ENCODE assay signal across 8 mouse cellular contexts in the genomic region with DNA sequence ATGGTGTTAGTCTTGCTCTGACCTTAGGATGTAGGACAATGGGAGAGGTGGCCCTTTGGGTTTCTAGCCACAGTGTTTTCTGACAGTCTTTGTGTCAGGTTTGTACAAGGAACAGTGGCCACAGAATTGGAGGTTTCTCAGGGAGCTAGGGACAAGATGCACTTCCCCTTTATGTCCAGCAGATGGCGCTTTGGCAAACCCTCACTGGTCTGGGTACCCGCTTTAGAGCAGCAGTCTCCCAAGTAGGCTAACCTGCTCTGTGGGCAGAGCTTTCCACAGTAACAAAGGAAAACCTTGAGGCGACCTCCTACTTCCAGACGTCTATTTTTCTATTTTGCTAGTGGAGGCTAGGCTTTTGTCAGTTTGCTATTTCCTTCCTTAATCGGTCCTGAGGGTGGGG. TPM values are rescaled to one million over a fixed set of nuclear protein-coding genes. Genes with fewer than 3 reads are reported as not detected.
DNase-seq lines count a peak whose midpoint lies in the region; ATAC-seq and TF ChIP-seq lines count a peak whose summit lies in the region.
"Had no signal": no experiment of that assay in that cellular context is flagged by ENCODE, and none has a peak within 500 bp of the region (broad histone marks: within the 10 kb centered on the region; RNA-seq: fewer than 3 reads in every experiment).

No protein-coding gene starts in this region.

- H3K27ac ChIP-seq in MEL (ENCODE audit: control insufficient read depth, low read depth, low read length): no peak overlapping the region
- H3K27ac ChIP-seq in bone marrow macrophage, adult 2 months (ENCODE audit: insufficient read depth, low read depth, low read length): no peak overlapping the region
- H3K27ac ChIP-seq in embryonic facial prominence, embryonic 14.5 days (replicated peaks; ENCODE audit: low read depth, low read length): no peak overlapping the region
- H3K27ac ChIP-seq in layer of hippocampus, adult 2 months: peak overlapping the region; percentile 55; the same call in 1 of the 2 replicates

- peak; percentile 25 for TF ChIP-seq RAD21 in MEL (IDR thresholded peaks at IDR 0.05; ENCODE audit: low read depth, low read length)

- TF ChIP-seq EP300 in MEL (IDR thresholded peaks at IDR 0.05; ENCODE audit: low read depth in 1 of 2, low read length in 2 of 2): no peak

- no peak overlapping the region for H3K4me2 ChIP-seq in embryonic facial prominence, embryonic 14.5 days (ENCODE audit: low read depth, low read length)

- H3K4me1 ChIP-seq in MEL (ENCODE audit: control insufficient read depth in 1 of 2, insufficient read depth in 2 of 2, low read length in 2 of 2): no peaks in the 10 kb centered on the region
- H3K4me1 ChIP-seq in bone marrow macrophage, adult 2 months (ENCODE audit: control insufficient read depth, insufficient read depth, low read length): no peaks in the 10 kb centered on the region
- H3K4me1 ChIP-seq in embryonic facial prominence, embryonic 14.5 days (ENCODE audit: control insufficient read depth, insufficient read depth, low read length): no peaks in the 10 kb centered on the region
- H3K4me1 ChIP-seq: megakaryocyte, embryonic 14.5 days had no signal

- H3K36me3 ChIP-seq in MEL (ENCODE audit: control insufficient read depth in 1 of 2, insufficient read depth in 2 of 2, low read length in 2 of 2): no peaks in the 10 kb centered on the region
- H3K36me3 ChIP-seq in embryonic facial prominence, embryonic 14.5 days (ENCODE audit: control insufficient read depth, insufficient read depth, low read length): no peaks in the 10 kb centered on the region

- H3K27me3 ChIP-seq in MEL (ENCODE audit: control insufficient read depth in 1 of 2, insufficient read depth in 2 of 2, low read length in 2 of 2): no peaks in the 10 kb centered on the region
- H3K27me3 ChIP-seq in embryonic facial prominence, embryonic 14.5 days (replicated peaks; ENCODE audit: control insufficient read depth, insufficient read depth, low read length): no peaks in the 10 kb centered on the region; the same call in 1 of the 2 replicates

- DNase-seq in MEL (ENCODE audit: low read depth, low spot score): peak; percentile 42
- DNase-seq in embryonic facial prominence, embryonic 14.5 days (ENCODE audit: low spot score): peak; percentile 62
- peak; percentile 73 to 75 for DNase-seq in layer of hippocampus, adult 2 months (ENCODE audit: low spot score in 2 of 2)
- DNase-seq in lung, postnatal 25 days (ENCODE audit: low spot score): peak; percentile 51
- peak; percentile 83 for DNase-seq in right cerebral cortex, postnatal 10 days (ENCODE audit: low spot score in 2 of 2)

- H3K9me3 ChIP-seq in MEL (replicated peaks; ENCODE audit: insufficient read depth, low read length): no peaks in the 10 kb centered on the region
- no peaks in the 10 kb centered on the region for H3K9me3 ChIP-seq in embryonic facial prominence, embryonic 14.5 days (ENCODE audit: control insufficient read depth, low read length)
- H3K9me3 ChIP-seq: megakaryocyte, embryonic 14.5 days had no signal

- H3K4me3 ChIP-seq in MEL (ENCODE audit: control insufficient read depth in 1 of 2, insufficient read depth in 1 of 2, low read depth in 2 of 2, low read length in 2 of 2): no peak overlapping the region
- H3K4me3 ChIP-seq in bone marrow macrophage, adult 2 months (ENCODE audit: insufficient read depth, low read length): no peak overlapping the region
- H3K4me3 ChIP-seq in embryonic facial prominence, embryonic 14.5 days (ENCODE audit: low read depth, low read length): no peak overlapping the region
- H3K4me3 ChIP-seq in layer of hippocampus, adult 2 months: no peak overlapping the region
- H3K4me3 ChIP-seq: megakaryocyte, embryonic 14.5 days had no signal

- ATAC-seq in embryonic facial prominence, embryonic 14.5 days (ENCODE audit: low read depth): peak; percentile 72
- ATAC-seq in hematopoietic stem cell, adult 5-6 weeks (replicated peaks in 1 of 2; ENCODE audit: insufficient read depth in 1 of 2, low FRiP score in 2 of 2, low TSS enrichment in 1 of 2, low read depth in 1 of 2, poor library complexity in 2 of 2, severe bottlenecking in 2 of 2): peak; percentile 71 to 85

- peak; percentile 65 to 79 (median 69) for TF ChIP-seq CTCF in MEL (IDR thresholded peaks at IDR 0.05 in 2 of 3, conservative IDR thresholded peaks at IDR 0.05 in 1 of 3; ENCODE audit: control insufficient read depth in 1 of 3, insufficient read depth in 1 of 3, low read depth in 2 of 3, low read length in 3 of 3, poor library complexity in 1 of 3, severe bottlenecking in 1 of 3)
- TF ChIP-seq CTCF in bone marrow macrophage, adult 2 months (IDR thresholded peaks at IDR 0.05; ENCODE audit: low read depth, low read length): peak; percentile 91
- TF ChIP-seq CTCF in layer of hippocampus, adult 2 months (conservative IDR thresholded peaks at IDR 0.05): peak; percentile 99

- H3K79me2 ChIP-seq in MEL (ENCODE audit: control insufficient read depth, insufficient read depth, low read length, poor library complexity): no peaks in the 10 kb centered on the region

- no peak overlapping the region for H3K9ac ChIP-seq in MEL (ENCODE audit: control insufficient read depth, low read depth, low read length, poor library complexity, severe bottlenecking)
- no peak overlapping the region for H3K9ac ChIP-seq in embryonic facial prominence, embryonic 14.5 days (ENCODE audit: low read depth, low read length)

- WGBS in embryonic facial prominence, embryonic 14.5 days: 7% methylated on average over 5 of the region's 5 CpGs

- no peak for TF ChIP-seq POLR2A in MEL (IDR thresholded peaks at IDR 0.05; ENCODE audit: control insufficient read depth in 1 of 2, insufficient read depth in 1 of 2, low read depth in 1 of 2, low read length in 2 of 2, poor library complexity in 1 of 2)
- TF ChIP-seq POLR2A in bone marrow macrophage, adult 2 months (IDR thresholded peaks at IDR 0.05; ENCODE audit: borderline replicate concordance, low read depth, low read length): no peak

TF ChIP-seq in MEL, 35 proteins besides CTCF, POLR2A, EP300 and RAD21:
- TF ChIP-seq TCF12 (IDR thresholded peaks at IDR 0.05; ENCODE audit: low read depth, low read length) (no peak), SMC3 (IDR thresholded peaks at IDR 0.05; ENCODE audit: low read depth, low read length) (peak; percentile 48), ELF1 (IDR thresholded peaks at IDR 0.05; ENCODE audit: low read depth, low read length) (no peak), E2F4 (IDR thresholded peaks at IDR 0.05; ENCODE audit: borderline replicate concordance, low read depth, low read length) (no peak), KAT2A (conservative IDR thresholded peaks at IDR 0.05; ENCODE audit: low read depth, low read length) (no peak), ZC3H11A (IDR thresholded peaks at IDR 0.05; ENCODE audit: low read depth, low read length) (no peak)

RNA-seq across cellular contexts. Expression of a gene that starts 7.4 kb away (rescaled TPM):
- not detected in 2 replicates for total RNA-seq in MEL (2012; rRNA removed)
- not detected for polyA plus RNA-seq in MEL (2012; ENCODE audit: insufficient read depth in 1 of 2, insufficient read length in 2 of 2, low read depth in 1 of 2, low replicate concordance in 2 of 2, missing spikeins in 1 of 2)
- not detected in 2 replicates for polyA plus RNA-seq in bone marrow macrophage, adult 2 months (2012; ENCODE audit: insufficient read depth, insufficient read length, missing spikeins)
- 16.7 and 18.1 TPM in 2 replicates for polyA plus RNA-seq in embryonic facial prominence, embryonic 14.5 days (2014; fragmentation: Nextera tagmentation; extraction: Ambion mirVana)
- total RNA-seq in hematopoietic stem cell, adult 5-6 weeks (2017): not detected in 2 replicates
- total RNA-seq in layer of hippocampus, adult 2 months (2021): 100 to 1,000 TPM; 118 to 136 TPM

RNA-seq across cellular contexts. Expression of a gene that starts 27.5 kb away (rescaled TPM):
- total RNA-seq in MEL (2012; rRNA removed): 1.8 and 2.4 TPM in 2 replicates
- 1 to 10 TPM in 1 of 2 experiments, not detected in 1; 4.5 TPM for polyA plus RNA-seq in MEL (2012; ENCODE audit: insufficient read depth in 1 of 2, insufficient read length in 2 of 2, low read depth in 1 of 2, low replicate concordance in 2 of 2, missing spikeins in 1 of 2)
- polyA plus RNA-seq in bone marrow macrophage, adult 2 months (2012; ENCODE audit: insufficient read depth, insufficient read length, missing spikeins): 49.4 and 63.6 TPM in 2 replicates
- 6.1 and 7.2 TPM in 2 replicates for polyA plus RNA-seq in embryonic facial prominence, embryonic 14.5 days (2014; fragmentation: Nextera tagmentation; extraction: Ambion mirVana)
- 5.8 and 7.5 TPM in 2 replicates for total RNA-seq in hematopoietic stem cell, adult 5-6 weeks (2017)
- 100 to 1,000 TPM; 109 to 117 TPM for total RNA-seq in layer of hippocampus, adult 2 months (2021)

RNA-seq across cellular contexts. Expression of a gene that starts 34.5 kb away (rescaled TPM):
- not detected in 2 replicates for total RNA-seq in MEL (2012; rRNA removed)
- not detected for polyA plus RNA-seq in MEL (2012; ENCODE audit: insufficient read depth in 1 of 2, insufficient read length in 2 of 2, low read depth in 1 of 2, low replicate concordance in 2 of 2, missing spikeins in 1 of 2)
- not detected in 2 replicates for polyA plus RNA-seq in bone marrow macrophage, adult 2 months (2012; ENCODE audit: insufficient read depth, insufficient read length, missing spikeins)
- polyA plus RNA-seq in embryonic facial prominence, embryonic 14.5 days (2014; fragmentation: Nextera tagmentation; extraction: Ambion mirVana): not detected in 2 replicates
- total RNA-seq in hematopoietic stem cell, adult 5-6 weeks (2017): not detected in 2 replicates
- total RNA-seq in layer of hippocampus, adult 2 months (2021): 1 to 10 TPM in 1 of 2 experiments, not detected in 1; 1.7 TPM

Comparison
In these comparisons a context has a peak if more than half of its experiments do, and no peak if none do; other contexts are left out.
1. RNA of a gene that starts 7.4 kb away (total RNA-seq): 118 to 136 TPM in layer of hippocampus, adult 2 months; not detected in MEL and not detected in hematopoietic stem cell, adult 5-6 weeks; every median in the first group is over 100 times any median in the second.
2. RNA of a gene that starts 27.5 kb away (total RNA-seq): 109 to 117 TPM in layer of hippocampus, adult 2 months; 5.8 to 7.5 TPM in hematopoietic stem cell, adult 5-6 weeks and 1.8 to 2.4 TPM in MEL; every median in the first group is over 10 times any median in the second.
3. Peak in every context shown above with its lines, with median percentiles within 50 percentile points of each other: DNase-seq and CTCF ChIP-seq.